Mouse (Mus musculus) midbrain, embryonic 11.5 days (tissue): ENCODE results near the gene Sv2b. TPM values are rescaled to one million over a fixed set of nuclear protein-coding genes. Genes with fewer than 3 reads are reported as not detected.

Experiments
- ATAC-seq: fragments of 200-750 bp; cut with Nextera tagmentation; 2 replicates; pipeline ENCODE4 v1.8.0; 2017; ENCODE audit warnings: moderate TSS enrichment, moderate library complexity; ENCODE audit not compliant: low FRiP score
- DNase-seq: peaks from one replicate; pipeline ENCODE4 v3.0.0; 2015; ENCODE audit warnings: low spot score; ENCODE audit errors: missing footprints
- H3K27ac ChIP-seq: fragments of 300-500 bp; sonication (generic); 2 replicates; pipeline ENCODE4 v1.5.1; 2014; ENCODE audit warnings: low read depth, low read length
- H3K27me3 ChIP-seq: fragments of 300-500 bp; sonication (generic); 2 replicates; pipeline ENCODE4 v1.6.1; 2014; ENCODE audit warnings: mild to moderate bottlenecking, low read length, moderate library complexity, mixed read lengths; ENCODE audit not compliant: control insufficient read depth, insufficient read depth
- H3K36me3 ChIP-seq: fragments of 300-500 bp; sonication (generic); 2 replicates; pipeline ENCODE4 v1.6.1; 2014; ENCODE audit warnings: mild to moderate bottlenecking, low read length, moderate library complexity, mixed read lengths; ENCODE audit not compliant: control insufficient read depth, insufficient read depth
- H3K4me1 ChIP-seq: fragments of 300-500 bp; sonication (generic); 2 replicates; pipeline ENCODE4 v1.6.1; 2014; ENCODE audit warnings: low read length; ENCODE audit not compliant: control insufficient read depth, insufficient read depth
- H3K4me2 ChIP-seq: fragments of 300-500 bp; sonication (generic); 2 replicates; pipeline ENCODE4 v1.6.1; 2014; ENCODE audit warnings: mild to moderate bottlenecking, moderate library complexity
- H3K4me3 ChIP-seq: fragments of 300-500 bp; sonication (generic); 2 replicates; pipeline ENCODE4 v1.5.1; 2014; ENCODE audit warnings: low read depth, low read length
- H3K9ac ChIP-seq: fragments of 300-500 bp; sonication (generic); 2 replicates; pipeline ENCODE4 v1.6.1; 2014; ENCODE audit warnings: low read length
- H3K9me3 ChIP-seq: fragments of 300-500 bp; sonication (generic); 2 replicates; pipeline ENCODE4 v1.6.1; 2016; ENCODE audit warnings: low read length; ENCODE audit not compliant: control insufficient read depth
- WGBS: fragments of 180-500 bp; shearing (Covaris S2); extraction: QIAGEN DNeasy Blood & Tissue Kit; methylation state at CpG from one replicate; pipeline ENCODE4 v1.1.7; 2014; 5-methylcytosine and 5-hydroxymethylcytosine counted together
- polyA plus RNA-seq: library from polyadenylated mRNA; unstranded; fragments of >200 nt; fragmentation: Nextera tagmentation; extraction: Ambion mirVana; gene quantifications from 2 replicates; pipeline ENCODE4 v1.2.1, GENCODE M21; 2014

The Sv2b gene
- polyA plus RNA-seq, 1 experiment from 2014 or later = 1.8 TPM

GRCm38 (mm10) chr7:75253611-75254250, 55.3 kb downstream of the Sv2b start:
- Histone ChIP-seq H3K4me1 (no peaks in the 10 kb centered on the region), H3K27me3 (no peaks in the 10 kb centered on the region), H3K36me3 (no peaks in the 10 kb centered on the region), H3K4me2 (no peak overlapping the region), H3K4me3 (no peak overlapping the region), H3K9me3 (no peaks in the 10 kb centered on the region), H3K9ac (no peak overlapping the region), H3K27ac (no peak overlapping the region)
- WGBS = 91% methylated on average over 8 of the region's 8 CpGs
- DNase-seq (no peak), ATAC-seq (no peak)

- Histone ChIP-seq H3K4me3 (no peak overlapping the region), H3K36me3 (no peaks in the 10 kb centered on the region), H3K4me2 (no peak overlapping the region), H3K27ac (no peak overlapping the region), H3K9me3 (no peaks in the 10 kb centered on the region), H3K9ac (no peak overlapping the region), H3K27me3 (no peaks in the 10 kb centered on the region), H3K4me1 (no peaks in the 10 kb centered on the region)
- DNase-seq (no peak), ATAC-seq (no peak)
- 56% methylated on average over 8 of the region's 8 CpGs for WGBS
These were observed 68.1 kb downstream of the Sv2b start for GRCm38 (mm10) chr7:75240754-75241507.

- Histone ChIP-seq H3K9me3 (no peaks in the 10 kb centered on the region), H3K27ac (no peak overlapping the region), H3K36me3 (no peaks in the 10 kb centered on the region), H3K9ac (no peak overlapping the region), H3K4me2 (no peak overlapping the region), H3K27me3 (no peaks in the 10 kb centered on the region), H3K4me3 (no peak overlapping the region), H3K4me1 (no peaks in the 10 kb centered on the region)
- DNase-seq (no peak), ATAC-seq (no peak)
- 90% methylated on average over 1 of the region's 1 CpGs for WGBS
These were observed 72.7 kb downstream of the Sv2b start for GRCm38 (mm10) chr7:75236386-75236785.

GRCm38 (mm10) chr7:75224206-75224605, 84.9 kb downstream of the Sv2b start:
- H3K4me2 ChIP-seq = no peak overlapping the region
- peaks cover 3% of the 10 kb centered on the region; the same call in 1 of the 2 replicates for H3K9me3 ChIP-seq
- no peaks in the 10 kb centered on the region for H3K4me1 ChIP-seq
- H3K36me3 ChIP-seq = no peaks in the 10 kb centered on the region
- no peak overlapping the region for H3K9ac ChIP-seq
- H3K27me3 ChIP-seq = no peaks in the 10 kb centered on the region
- WGBS = 93% methylated on average over 4 of the region's 4 CpGs
- ATAC-seq = no peak
- no peak overlapping the region for H3K4me3 ChIP-seq
- DNase-seq = no peak
- no peak overlapping the region for H3K27ac ChIP-seq

GRCm38 (mm10) chr7:75222704-75223431, 86.2 kb downstream of the Sv2b start:
- Histone ChIP-seq H3K27ac (no peak overlapping the region), H3K27me3 (no peaks in the 10 kb centered on the region), H3K9ac (no peak overlapping the region), H3K4me3 (no peak overlapping the region), H3K9me3 (peaks cover 3% of the 10 kb centered on the region; the same call in 1 of the 2 replicates), H3K4me1 (no peaks in the 10 kb centered on the region), H3K36me3 (no peaks in the 10 kb centered on the region), H3K4me2 (no peak overlapping the region)
- 83% methylated on average over 7 of the region's 7 CpGs for WGBS
- ATAC-seq (no peak), DNase-seq (no peak)

GRCm38 (mm10) chr7:75220786-75221185, 88.3 kb downstream of the Sv2b start:
- Histone ChIP-seq H3K9me3 (peaks cover 3% of the 10 kb centered on the region; the same call in 1 of the 2 replicates), H3K4me1 (no peaks in the 10 kb centered on the region), H3K4me2 (no peak overlapping the region), H3K27me3 (no peaks in the 10 kb centered on the region), H3K27ac (no peak overlapping the region), H3K36me3 (no peaks in the 10 kb centered on the region), H3K9ac (no peak overlapping the region), H3K4me3 (no peak overlapping the region)
- DNase-seq (no peak), ATAC-seq (no peak)
- 50% methylated on average over 1 of the region's 1 CpGs for WGBS

- no peak for DNase-seq
- Histone ChIP-seq H3K27ac (no peak overlapping the region), H3K9me3 (peaks cover 3% of the 10 kb centered on the region; the same call in 1 of the 2 replicates), H3K27me3 (no peaks in the 10 kb centered on the region), H3K9ac (no peak overlapping the region), H3K36me3 (no peaks in the 10 kb centered on the region), H3K4me2 (no peak overlapping the region), H3K4me3 (no peak overlapping the region), H3K4me1 (no peaks in the 10 kb centered on the region)
- ATAC-seq = no peak
These were observed 88.8 kb downstream of the Sv2b start for GRCm38 (mm10) chr7:75220296-75220695.

- H3K4me1 ChIP-seq = no peaks in the 10 kb centered on the region
- H3K4me3 ChIP-seq = no peak overlapping the region
- no peaks in the 10 kb centered on the region for H3K27me3 ChIP-seq
- DNase-seq (no peak), ATAC-seq (no peak)
- peaks cover 3% of the 10 kb centered on the region; the same call in 1 of the 2 replicates for H3K9me3 ChIP-seq
- WGBS = 89% methylated on average over 7 of the region's 7 CpGs
- H3K9ac ChIP-seq = no peak overlapping the region
- H3K4me2 ChIP-seq = no peak overlapping the region
- H3K27ac ChIP-seq = no peak overlapping the region
- no peaks in the 10 kb centered on the region for H3K36me3 ChIP-seq
These were observed 92.9 kb downstream of the Sv2b start for GRCm38 (mm10) chr7:75216180-75216579.

GRCm38 (mm10) chr7:75209221-75209641, 99.8 kb downstream of the Sv2b start:
- no peak for DNase-seq
- Histone ChIP-seq H3K27ac (no peak overlapping the region), H3K4me2 (no peak overlapping the region), H3K36me3 (no peaks in the 10 kb centered on the region), H3K9me3 (no peaks in the 10 kb centered on the region), H3K9ac (no peak overlapping the region), H3K4me1 (no peaks in the 10 kb centered on the region), H3K27me3 (no peaks in the 10 kb centered on the region), H3K4me3 (no peak overlapping the region)
- WGBS = 72% methylated on average over 4 of the region's 4 CpGs
- ATAC-seq = no peak
